Mouse (Mus musculus) forebrain, embryonic 14.5 days (tissue): Measurements from ENCODE around the gene Rab3c. TPM values are rescaled to one million over a fixed set of nuclear protein-coding genes. Genes with fewer than 3 reads are reported as not detected.

ENCODE experiments used
- ATAC-seq: fragments of 200-750 bp; cut with Nextera tagmentation; 2 replicates; pipeline ENCODE4 v1.8.0; 2017; ENCODE audit warnings: mild to moderate bottlenecking, moderate library complexity
- DNase-seq: peaks from one replicate; pipeline ENCODE4 v3.0.0-alpha.2; 2015; ENCODE audit warnings: low spot score
- H3K27ac ChIP-seq: fragments of 300-500 bp; sonication (generic); 2 replicates; pipeline ENCODE4 v1.5.1; 2014; ENCODE audit warnings: low read depth, mild to moderate bottlenecking, control low read depth, low read length, moderate library complexity
- H3K27me3 ChIP-seq: fragments of 300-500 bp; sonication (generic); replicated peaks from 2 replicates; pipeline ENCODE4 v1.6.1; 2014; ENCODE audit warnings: low read length, control low read depth, mixed read lengths; ENCODE audit not compliant: control insufficient read depth, insufficient read depth
- H3K36me3 ChIP-seq: fragments of 300-500 bp; sonication (generic); 2 replicates; pipeline ENCODE4 v1.6.1; 2014; ENCODE audit warnings: low read length, control low read depth; ENCODE audit not compliant: control insufficient read depth, insufficient read depth
- H3K4me1 ChIP-seq: fragments of 300-500 bp; sonication (generic); 2 replicates; pipeline ENCODE4 v1.6.1; 2014; ENCODE audit warnings: antibody characterized with exemption, low read length, control low read depth; ENCODE audit not compliant: control insufficient read depth, insufficient read depth
- H3K4me2 ChIP-seq: fragments of 300-500 bp; sonication (generic); 2 replicates; pipeline ENCODE4 v1.6.1; 2014; ENCODE audit warnings: mild to moderate bottlenecking, control low read depth, low read length
- H3K4me3 ChIP-seq: fragments of 300-500 bp; sonication (generic); 2 replicates; pipeline ENCODE4 v1.5.1; 2014; ENCODE audit warnings: low read depth, low read length, control low read depth
- H3K9ac ChIP-seq: fragments of 300-500 bp; sonication (generic); 2 replicates; pipeline ENCODE4 v1.6.1; 2014; ENCODE audit warnings: mild to moderate bottlenecking, low read length, control low read depth, moderate library complexity
- H3K9me3 ChIP-seq: fragments of 300-500 bp; sonication (generic); replicated peaks from 2 replicates; pipeline ENCODE4 v1.6.1; 2016; ENCODE audit warnings: low read length, control low read depth, mixed read lengths; ENCODE audit not compliant: control insufficient read depth
- WGBS: fragments of 180-500 bp; shearing (Covaris S2); extraction: QIAGEN DNeasy Blood & Tissue Kit; methylation state at CpG from one replicate; pipeline ENCODE4 v1.1.7; 2014; 5-methylcytosine and 5-hydroxymethylcytosine counted together
- polyA plus RNA-seq: library from polyadenylated mRNA; unstranded; fragments of >200 nt; fragmentation: Nextera tagmentation; extraction: Ambion mirVana; gene quantifications from 2 replicates; pipeline ENCODE4 v1.2.1, GENCODE M21; 2014

Rab3c gene
- polyA plus RNA-seq, 1 experiment from 2014 or later, result 66.0 TPM

DNA sequence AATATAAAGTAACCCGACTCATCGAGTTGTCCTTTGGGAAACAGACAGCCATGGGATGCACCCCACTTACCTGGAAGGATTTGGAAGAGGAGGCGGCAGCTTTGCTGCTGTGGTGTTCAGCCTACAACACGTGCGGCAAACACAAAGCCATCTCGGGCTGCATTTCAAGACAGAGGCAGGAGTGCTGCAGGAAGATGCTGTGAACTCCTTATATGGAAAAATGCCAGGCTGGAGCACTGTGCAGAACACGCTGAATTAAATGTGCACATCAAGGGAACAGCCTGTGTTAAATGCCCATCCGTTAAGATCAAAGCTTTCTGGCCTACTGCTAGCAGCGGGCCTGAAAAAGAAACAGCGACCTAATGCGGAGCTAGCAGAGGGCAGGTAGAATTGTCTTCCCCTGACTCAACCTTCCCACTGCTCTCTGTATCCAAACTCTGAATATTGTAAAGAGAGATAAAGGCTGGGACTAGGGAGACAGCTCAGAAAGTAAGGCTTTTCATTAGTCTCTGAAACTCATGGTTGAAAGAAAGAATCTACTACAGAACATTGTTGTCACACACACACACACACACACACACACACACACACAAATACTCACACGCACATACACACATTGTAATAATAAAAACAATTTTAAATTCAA, 153.1 kb downstream of the Rab3c start:
- Histone ChIP-seq H3K27me3 (no peaks in the 10 kb centered on the region), H3K9me3 (no peaks in the 10 kb centered on the region), H3K27ac (peak overlapping the region; percentile 61), H3K9ac (0 out of 2 replicates have a peak overlapping the region, but pooled peaks have one; percentile 17), H3K4me2 (no peak overlapping the region), H3K36me3 (no peaks in the 10 kb centered on the region), H3K4me3 (no peak overlapping the region), H3K4me1 (peaks cover 7% of the 10 kb centered on the region)
- DNase-seq (peak; percentile 79), ATAC-seq (peak; percentile 83)
- 52% methylated on average over 12 of the region's 12 CpGs for WGBS

DNA sequence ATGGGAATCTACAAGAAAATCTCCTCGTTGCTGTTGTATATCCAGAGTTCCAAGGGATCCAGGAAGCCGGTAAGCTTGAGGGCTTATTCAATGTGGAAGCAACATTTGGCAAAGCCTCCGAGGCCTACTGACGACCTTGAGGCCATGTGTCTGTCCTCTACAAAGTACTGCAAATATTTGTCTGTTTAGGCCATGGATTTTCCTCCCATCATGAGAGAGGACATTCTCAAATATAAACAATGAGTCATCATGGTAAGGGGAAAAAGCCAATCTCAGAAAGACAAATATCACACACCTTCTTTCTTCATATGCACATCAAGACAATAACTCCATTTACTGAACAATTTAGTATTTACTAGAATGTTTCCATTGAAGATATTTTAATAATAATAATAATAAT, 158.0 kb downstream of the Rab3c start:
- DNase-seq (no peak), ATAC-seq (no peak)
- Histone ChIP-seq H3K4me2 (no peak overlapping the region), H3K27me3 (no peaks in the 10 kb centered on the region), H3K9me3 (no peaks in the 10 kb centered on the region), H3K9ac (no peak overlapping the region), H3K4me3 (no peak overlapping the region), H3K36me3 (no peaks in the 10 kb centered on the region), H3K27ac (no peak overlapping the region), H3K4me1 (peaks cover 7% of the 10 kb centered on the region)
- 90% methylated on average over 4 of the region's 4 CpGs for WGBS

DNA sequence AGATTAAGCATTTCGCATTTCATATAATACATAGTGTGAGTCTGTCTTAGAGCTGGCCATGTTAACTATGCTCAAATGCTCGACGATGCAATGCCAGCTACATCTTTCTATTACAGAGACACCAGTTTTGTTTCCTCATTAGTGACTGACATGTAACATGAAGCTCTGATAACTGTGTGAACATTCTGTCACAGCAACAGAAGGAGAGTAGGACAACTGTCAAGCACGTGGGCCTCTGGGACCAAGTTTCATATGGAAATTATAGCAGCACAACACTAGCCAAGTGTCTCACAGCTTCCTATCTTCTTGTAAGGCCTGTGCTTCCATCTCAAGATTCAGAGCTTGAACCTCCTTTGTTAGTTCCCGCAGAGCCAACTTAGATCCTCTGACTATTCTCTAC, 163.9 kb downstream of the Rab3c start:
- 69% methylated on average over 5 of the region's 5 CpGs for WGBS
- Histone ChIP-seq H3K9ac (no peak overlapping the region), H3K4me3 (no peak overlapping the region), H3K4me1 (peaks cover 17% of the 10 kb centered on the region), H3K27me3 (no peaks in the 10 kb centered on the region), H3K9me3 (no peaks in the 10 kb centered on the region), H3K4me2 (no peak overlapping the region), H3K27ac (peak overlapping the region; percentile 28; the same call in 1 of the 2 replicates), H3K36me3 (no peaks in the 10 kb centered on the region)
- peak; percentile 84 for DNase-seq
- ATAC-seq, result peak; percentile 84

DNA sequence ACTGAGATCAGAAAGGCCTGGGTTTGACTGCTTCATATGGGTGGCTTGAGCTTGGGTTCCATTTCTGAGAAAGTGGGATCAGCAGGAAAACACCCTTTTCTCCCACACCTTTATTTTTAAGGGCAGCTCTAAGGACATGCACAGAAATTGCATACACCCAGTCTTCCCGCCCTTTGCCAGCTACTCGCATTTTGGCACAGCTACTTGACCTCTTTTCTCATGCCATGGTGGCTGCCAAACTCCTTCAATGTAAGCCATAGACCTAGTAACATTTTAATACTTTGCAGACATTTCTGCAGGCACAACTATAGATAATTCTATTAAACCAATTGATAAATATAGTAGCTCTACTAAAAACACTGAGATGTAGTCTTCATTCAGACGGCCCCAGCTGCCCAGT, 164.5 kb downstream of the Rab3c start:
- H3K9ac ChIP-seq, result no peak overlapping the region
- H3K4me3 ChIP-seq, result no peak overlapping the region
- H3K27ac ChIP-seq, result 0 out of 2 replicates have a peak overlapping the region, but pooled peaks have one; percentile 28
- WGBS, result 71% methylated on average over 3 of the region's 3 CpGs
- ATAC-seq (no peak), DNase-seq (no peak)
- H3K36me3 ChIP-seq, result no peaks in the 10 kb centered on the region
- H3K4me1 ChIP-seq, result peaks cover 17% of the 10 kb centered on the region
- no peaks in the 10 kb centered on the region for H3K27me3 ChIP-seq
- no peaks in the 10 kb centered on the region for H3K9me3 ChIP-seq
- no peak overlapping the region for H3K4me2 ChIP-seq

DNA sequence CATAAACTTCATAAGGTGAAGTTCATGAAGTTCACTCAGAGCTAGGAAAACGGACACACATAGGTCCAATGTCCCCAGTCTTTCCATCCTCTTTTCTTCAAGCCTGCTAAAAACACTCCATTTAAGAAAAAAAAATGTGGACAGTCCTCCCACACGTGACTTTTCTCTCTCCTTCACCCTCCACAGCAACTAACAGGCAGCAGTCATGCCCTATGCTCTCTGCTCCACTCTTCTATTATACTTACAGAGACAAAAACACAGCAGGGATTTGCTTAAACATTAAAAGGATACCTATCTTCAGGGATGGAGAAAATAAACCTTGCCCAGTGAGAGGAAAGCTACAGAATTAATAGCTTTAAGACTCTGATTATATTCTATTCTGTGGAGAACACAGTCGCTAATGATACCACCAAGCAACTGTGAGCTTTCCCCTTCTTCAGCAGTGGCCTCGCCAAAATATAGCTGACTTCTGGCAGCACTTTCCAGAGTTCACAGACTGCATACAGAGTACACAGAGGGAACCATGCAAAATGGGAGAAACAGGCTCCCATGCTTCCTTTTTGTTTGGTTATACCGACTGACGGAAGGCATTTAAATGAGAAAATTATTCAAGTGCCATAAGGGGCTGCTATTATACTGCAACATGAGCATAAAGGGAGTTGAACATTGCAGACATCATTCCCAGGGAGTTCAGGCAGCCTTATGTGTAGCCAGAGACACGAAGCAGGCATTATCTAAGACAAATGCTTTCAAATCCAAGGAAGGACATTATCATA, 165.7 kb downstream of the Rab3c start:
- Histone ChIP-seq H3K4me2 (0 out of 2 replicates have a peak overlapping the region, but pooled peaks have one; percentile 1), H3K4me3 (no peak overlapping the region), H3K27ac (peak overlapping the region; percentile 28), H3K9me3 (no peaks in the 10 kb centered on the region), H3K27me3 (no peaks in the 10 kb centered on the region), H3K9ac (no peak overlapping the region), H3K4me1 (peaks cover 17% of the 10 kb centered on the region), H3K36me3 (no peaks in the 10 kb centered on the region)
- ATAC-seq (peak; percentile 69), DNase-seq (peak; percentile 75)
- WGBS, result 10% methylated on average over 7 of the region's 7 CpGs

DNA sequence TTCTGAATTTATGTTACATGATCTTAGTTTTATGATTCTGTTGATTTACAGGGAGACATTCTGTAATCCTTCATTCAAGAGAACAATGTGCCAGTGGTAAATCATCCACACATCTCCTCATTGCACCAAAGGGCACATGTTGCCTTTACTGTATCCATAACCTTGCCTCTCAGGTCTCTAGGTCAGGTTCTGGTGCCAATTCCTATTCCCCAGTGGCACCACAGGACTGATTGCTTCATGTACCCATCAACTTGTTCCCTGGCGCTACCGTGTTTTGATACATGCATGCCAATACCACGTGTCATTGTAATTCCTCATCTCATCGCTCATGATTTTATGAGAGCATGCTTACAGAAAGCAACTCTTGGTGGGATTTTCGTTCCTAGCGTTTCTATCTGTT, 167.1 kb downstream of the Rab3c start:
- no peaks in the 10 kb centered on the region for H3K9me3 ChIP-seq
- peak; percentile 33 for DNase-seq
- H3K4me3 ChIP-seq, result no peak overlapping the region
- H3K4me2 ChIP-seq, result no peak overlapping the region
- no peak overlapping the region for H3K9ac ChIP-seq
- H3K4me1 ChIP-seq, result peaks cover 17% of the 10 kb centered on the region
- 81% methylated on average over 6 of the region's 6 CpGs for WGBS
- no peak overlapping the region; the same call in 1 of the 2 replicates for H3K27ac ChIP-seq
- H3K36me3 ChIP-seq, result no peaks in the 10 kb centered on the region
- no peak for ATAC-seq
- no peaks in the 10 kb centered on the region for H3K27me3 ChIP-seq

DNA sequence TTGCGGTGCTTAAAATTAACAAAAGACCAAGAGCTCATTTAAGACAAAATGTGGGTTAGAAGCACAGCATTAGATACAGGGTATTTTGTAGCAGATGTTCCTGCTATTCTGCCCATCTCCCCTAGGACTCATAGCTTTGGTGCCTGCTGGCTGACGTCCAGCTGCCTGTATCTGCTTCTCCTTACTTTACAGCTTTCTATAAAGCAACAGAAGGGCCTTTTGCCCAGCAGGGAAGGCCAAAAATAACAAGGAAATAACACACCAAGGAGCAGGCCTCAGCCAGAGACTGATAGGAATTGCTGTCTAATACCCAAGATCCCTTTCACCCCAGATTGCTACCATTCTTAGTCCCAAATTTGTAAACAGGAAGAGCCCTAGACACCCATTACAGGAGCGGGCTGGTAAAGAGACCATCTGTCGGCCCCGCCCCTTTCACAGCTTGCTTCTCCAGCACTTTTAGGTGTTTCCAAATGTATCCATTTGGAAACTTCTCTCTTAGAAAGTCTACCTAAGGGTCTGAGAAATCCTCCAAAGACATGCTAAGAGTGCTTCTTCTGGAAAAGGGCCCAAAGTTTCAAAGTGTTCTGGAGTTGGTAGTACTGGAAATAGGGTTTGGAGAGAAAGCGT, 183.3 kb downstream of the Rab3c start:
- 84% methylated on average over 6 of the region's 6 CpGs for WGBS
- ATAC-seq (peak; percentile 47; the same call in 1 of the 2 replicates), DNase-seq (peak; percentile 62)
- Histone ChIP-seq H3K27me3 (no peaks in the 10 kb centered on the region), H3K9me3 (no peaks in the 10 kb centered on the region), H3K4me2 (no peak overlapping the region), H3K27ac (no peak overlapping the region), H3K36me3 (no peaks in the 10 kb centered on the region), H3K9ac (no peak overlapping the region), H3K4me1 (peaks cover 9% of the 10 kb centered on the region), H3K4me3 (no peak overlapping the region)

DNA sequence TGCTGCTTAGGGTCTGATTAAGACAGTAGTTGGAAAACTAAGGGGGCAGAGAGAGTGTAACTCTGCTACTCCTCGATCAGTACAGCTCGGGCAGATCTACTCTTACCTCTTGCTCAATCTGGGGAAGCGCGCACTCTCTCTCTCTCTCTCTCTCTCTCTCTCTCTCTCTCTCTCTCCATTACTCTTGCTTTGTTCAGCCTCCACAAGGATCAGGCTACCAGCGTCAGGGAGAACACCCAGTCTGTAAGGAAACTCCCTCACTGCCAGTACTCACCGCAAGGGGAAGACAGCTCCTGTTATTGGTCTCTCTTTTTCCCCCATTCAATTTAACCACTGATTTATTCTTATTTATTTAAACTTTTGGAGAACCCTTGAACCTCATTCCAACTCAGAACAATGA, 185.8 kb downstream of the Rab3c start:
- H3K9me3 ChIP-seq, result no peaks in the 10 kb centered on the region
- H3K4me2 ChIP-seq, result no peak overlapping the region
- no peak overlapping the region for H3K4me3 ChIP-seq
- H3K27ac ChIP-seq, result peak overlapping the region; percentile 27; the same call in 1 of the 2 replicates
- H3K36me3 ChIP-seq, result no peaks in the 10 kb centered on the region
- H3K4me1 ChIP-seq, result peaks cover 9% of the 10 kb centered on the region
- ATAC-seq, result peak; percentile 45; the same call in 1 of the 2 replicates
- H3K27me3 ChIP-seq, result no peaks in the 10 kb centered on the region
- DNase-seq, result peak; percentile 35
- H3K9ac ChIP-seq, result no peak overlapping the region
- 40% methylated on average over 6 of the region's 6 CpGs for WGBS
